Mouse (Mus musculus) brain, embryonic 14.5 days (tissue): ENCODE results near the gene Tnfsf12.

Experiments
- CTCF ChIP-seq: fragments of 200-500 bp; IDR thresholded peaks from 2 replicates; pipeline ENCODE4 v1.5.1; 2012; ENCODE audit warnings: inconsistent platforms, mild to moderate bottlenecking, moderate library complexity, borderline replicate concordance; ENCODE audit not compliant: insufficient read depth, insufficient read length; ENCODE audit errors: extremely low read depth
- POLR2A ChIP-seq: fragments of 200-500 bp; IDR thresholded peaks from 2 replicates; pipeline ENCODE4 v1.6.1; 2012; ENCODE audit warnings: mild to moderate bottlenecking, inconsistent platforms, borderline replicate concordance; ENCODE audit not compliant: poor library complexity, insufficient read depth, insufficient read length, severe bottlenecking; ENCODE audit errors: extremely low read depth

DNA sequence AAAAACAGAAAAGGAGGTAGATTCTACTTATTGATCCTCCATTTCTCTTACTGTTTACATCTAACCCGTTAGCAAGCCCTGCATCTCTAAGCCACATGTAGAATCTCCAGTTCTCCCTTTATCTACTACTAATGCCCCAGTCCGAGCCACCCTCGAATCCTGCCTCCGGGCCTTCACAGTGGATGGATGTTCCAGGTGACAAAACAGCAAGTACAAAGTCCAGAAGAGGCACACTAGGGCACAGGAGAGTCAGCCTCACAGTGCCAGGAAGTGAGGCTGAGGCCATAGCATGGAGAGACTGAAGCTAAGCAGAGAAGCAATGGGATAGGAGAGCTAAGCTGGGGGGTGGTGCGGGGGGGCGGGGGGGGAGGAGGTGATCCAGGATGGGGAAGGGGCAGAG, 2.8 kb downstream of the Tnfsf12 start:
- TF ChIP-seq CTCF, result no peak
- no peak for TF ChIP-seq POLR2A
